Mouse (Mus musculus) forebrain, embryonic 13.5 days (tissue): ENCODE data around the gene Olfr157. TPM values are rescaled to one million over a fixed set of nuclear protein-coding genes. Genes with fewer than 3 reads are reported as not detected.

ENCODE experiments used
- polyA plus RNA-seq: library from polyadenylated mRNA; unstranded; fragments of >200 nt; fragmentation: Nextera tagmentation; extraction: Ambion mirVana; gene quantifications from 2 replicates; pipeline ENCODE4 v1.2.1, GENCODE M21; 2015

Gene Olfr157
- polyA plus RNA-seq, 1 experiment from 2014 or later = not detected

Other genes starting within 250 kb of the Olfr157 start
- gene Npr2, start 208.3 kb downstream of the Olfr157 start, polyA plus RNA-seq = 9.1 and 10.7 TPM in 2 replicates
- gene Spag8, start 186.6 kb downstream of the Olfr157 start, polyA plus RNA-seq = 3.9 and 6.8 TPM in 2 replicates
- gene Hint2, start 183.7 kb downstream of the Olfr157 start, polyA plus RNA-seq = 75.6 and 79.2 TPM in 2 replicates
- 12.1 and 13.8 TPM in 2 replicates for gene Tmem8b, start 171.2 kb downstream of the Olfr157 start, polyA plus RNA-seq
- gene Fam221b, start 171.1 kb downstream of the Olfr157 start, polyA plus RNA-seq = 2.1 and 2.9 TPM in 2 replicates
- not detected in 2 replicates for gene Olfr70, start 139.4 kb downstream of the Olfr157 start, polyA plus RNA-seq
- not detected in 2 replicates for gene Olfr71, start 129.9 kb downstream of the Olfr157 start, polyA plus RNA-seq
- 0.30 and 0.48 TPM in 2 replicates for gene Hrct1, start 113.0 kb downstream of the Olfr157 start, polyA plus RNA-seq
- not detected in 2 replicates for gene Spaar, start 110.2 kb downstream of the Olfr157 start, polyA plus RNA-seq
- gene Olfr159, start 69.2 kb downstream of the Olfr157 start, polyA plus RNA-seq = not detected in 2 replicates
- gene Olfr156, start 16.3 kb downstream of the Olfr157 start, polyA plus RNA-seq = not detected in 2 replicates
- not detected in 2 replicates for gene Olfr155, start 11.4 kb upstream of the Olfr157 start, polyA plus RNA-seq
- 4.4 and 4.8 TPM in 2 replicates for gene Reck, start 35.3 kb upstream of the Olfr157 start, polyA plus RNA-seq
- 37.1 and 38.7 TPM in 2 replicates for gene Glipr2, start 117.2 kb upstream of the Olfr157 start, polyA plus RNA-seq
- gene Ccin, start 143.3 kb upstream of the Olfr157 start, polyA plus RNA-seq = not detected in 2 replicates
- gene Clta, start 164.3 kb upstream of the Olfr157 start, polyA plus RNA-seq = 249 and 262 TPM in 2 replicates
- gene Gne, start 244.0 kb upstream of the Olfr157 start, polyA plus RNA-seq = 18.0 and 19.3 TPM in 2 replicates